Mouse (Mus musculus) midbrain, postnatal 0 days (tissue): ENCODE results near the gene Klhdc3. TPM values are rescaled to one million over a fixed set of nuclear protein-coding genes. Genes with fewer than 3 reads are reported as not detected.

ENCODE experiments used
- ATAC-seq: fragments of 200-750 bp; cut with Nextera tagmentation; 2 replicates; pipeline ENCODE4 v1.8.0; 2017; ENCODE audit warnings: moderate number of reproducible peaks, mild to moderate bottlenecking, moderate TSS enrichment, moderate library complexity; ENCODE audit not compliant: low FRiP score
- DNase-seq: peaks from one replicate; pipeline ENCODE4 v3.0.0-alpha.2; 2015; ENCODE audit warnings: low spot score
- H3K27ac ChIP-seq: fragments of 300-500 bp; sonication (generic); 2 replicates; pipeline ENCODE4 v1.5.1; 2014; ENCODE audit warnings: low read depth, mild to moderate bottlenecking, low read length, mixed read lengths
- H3K27me3 ChIP-seq: fragments of 300-500 bp; sonication (generic); 2 replicates; pipeline ENCODE4 v1.6.1; 2014; ENCODE audit warnings: low read length, control low read depth, mixed read lengths; ENCODE audit not compliant: insufficient read depth
- H3K36me3 ChIP-seq: fragments of 300-500 bp; sonication (generic); 2 replicates; pipeline ENCODE4 v1.6.1; 2014; ENCODE audit warnings: low read length, control low read depth, mixed read lengths; ENCODE audit not compliant: insufficient read depth
- H3K4me1 ChIP-seq: fragments of 300-500 bp; sonication (generic); 2 replicates; pipeline ENCODE4 v1.6.1; 2014; ENCODE audit warnings: mild to moderate bottlenecking, control low read depth, antibody characterized with exemption, low read length, mixed read lengths; ENCODE audit not compliant: insufficient read depth
- H3K4me2 ChIP-seq: fragments of 300-500 bp; sonication (generic); 2 replicates; pipeline ENCODE4 v1.6.1; 2014; ENCODE audit warnings: low read depth, mild to moderate bottlenecking, low read length, mixed read lengths; ENCODE audit not compliant: poor library complexity, severe bottlenecking
- H3K4me3 ChIP-seq: fragments of 300-500 bp; sonication (generic); 2 replicates; pipeline ENCODE4 v1.5.1; 2014; ENCODE audit warnings: low read depth, mild to moderate bottlenecking, low read length, moderate library complexity
- H3K9ac ChIP-seq: fragments of 300-500 bp; sonication (generic); replicated peaks from 2 replicates; pipeline ENCODE4 v1.6.1; 2014; ENCODE audit warnings: mild to moderate bottlenecking, low read length, moderate library complexity, mixed read lengths; ENCODE audit not compliant: poor library complexity, severe bottlenecking
- H3K9me3 ChIP-seq: fragments of 300-500 bp; sonication (generic); 2 replicates; pipeline ENCODE4 v1.6.1; 2016; ENCODE audit warnings: low read length, control low read depth
- CTCF ChIP-seq: IDR thresholded peaks from 2 replicates; pipeline ENCODE4 v1.5.1; 2016; ENCODE audit warnings: antibody characterized with exemption, mild to moderate bottlenecking
- WGBS: fragments of 180-500 bp; shearing (Covaris S2); extraction: QIAGEN DNeasy Blood & Tissue Kit; methylation state at CpG from one replicate; pipeline ENCODE4 v1.1.7; 2014; 5-methylcytosine and 5-hydroxymethylcytosine counted together
- polyA plus RNA-seq: library from polyadenylated mRNA; unstranded; fragments of >200 nt; fragmentation: Nextera tagmentation; extraction: Ambion mirVana; gene quantifications from 2 replicates; pipeline ENCODE4 v1.2.1, GENCODE M21; 2015
- total RNA-seq: library from RNA; depleted of rRNA; stranded (reverse); fragments of >200 nt; gene quantifications from 2 replicates; pipeline ENCODE4 v1.2.3, GENCODE M21; 2014

The Klhdc3 gene
- total and polyA plus RNA-seq, 2 experiments from 2014 or later = 98.7 to 185 TPM

DNA sequence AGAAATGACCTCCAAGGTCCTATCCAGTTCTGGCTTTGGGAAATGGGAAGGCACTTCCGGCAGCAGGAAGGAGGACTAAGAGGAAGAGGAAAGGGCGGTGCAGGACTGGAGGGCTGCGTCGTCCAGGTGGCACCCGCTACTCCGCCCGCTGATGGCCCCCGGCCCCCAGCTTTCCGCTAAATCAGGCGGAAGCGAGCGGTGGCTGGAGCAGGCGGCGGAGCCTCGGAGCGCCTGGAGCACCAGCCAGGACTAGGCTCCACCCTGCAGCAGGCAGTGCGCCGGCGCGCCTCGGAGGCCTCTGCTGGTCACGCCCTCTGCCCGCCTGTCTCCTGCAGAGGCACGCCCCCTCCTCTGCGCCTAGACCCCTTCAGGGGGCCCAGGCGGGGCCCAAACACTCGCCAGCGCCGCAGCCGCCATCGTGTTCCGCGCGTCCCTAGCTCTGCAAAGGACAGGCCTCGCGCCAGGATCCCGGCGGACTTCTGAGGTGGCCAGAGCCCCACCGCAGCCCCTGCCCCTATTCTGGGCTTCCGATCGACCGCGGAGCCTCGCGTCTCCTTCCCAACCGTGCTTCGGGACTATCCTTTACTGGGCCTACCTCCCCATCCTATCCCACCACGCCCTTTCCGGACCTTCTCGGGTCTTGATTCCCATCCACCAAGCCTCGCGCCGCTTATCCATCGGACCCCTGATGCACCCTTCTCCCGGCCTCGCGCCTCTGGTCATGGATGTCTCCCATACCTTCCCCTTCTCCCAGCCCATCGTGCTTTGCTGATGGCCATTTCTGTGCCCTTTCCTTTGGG is 30.3 kb downstream of the Klhdc3 start, which contains the start of gene Cul7:
TSS of gene Cul7 (plus strand) at position 106 of the 800 bp plus-strand sequence.
- peaks cover 12% of the 10 kb centered on the region; the same call in 1 of the 2 replicates for H3K4me1 ChIP-seq
- peak within 1 kb of the TSS; percentile 91 for H3K27ac ChIP-seq
- peak within 1 kb of the TSS; percentile 87 for H3K9ac ChIP-seq
- no peaks in the 10 kb centered on the region for H3K9me3 ChIP-seq
- DNase-seq = peak; percentile 97
- ATAC-seq = peak; percentile 91
- H3K36me3 ChIP-seq = peaks cover 26% of the 10 kb centered on the region
- no peak; the same call in 1 of the 2 replicates for TF ChIP-seq CTCF
- under 1% methylated on average over 37 of the region's 58 CpGs for WGBS
- H3K4me2 ChIP-seq = peak within 1 kb of the TSS; percentile 80
- peak within 1 kb of the TSS; percentile 50 for H3K4me3 ChIP-seq
- no peaks in the 10 kb centered on the region for H3K27me3 ChIP-seq

DNA sequence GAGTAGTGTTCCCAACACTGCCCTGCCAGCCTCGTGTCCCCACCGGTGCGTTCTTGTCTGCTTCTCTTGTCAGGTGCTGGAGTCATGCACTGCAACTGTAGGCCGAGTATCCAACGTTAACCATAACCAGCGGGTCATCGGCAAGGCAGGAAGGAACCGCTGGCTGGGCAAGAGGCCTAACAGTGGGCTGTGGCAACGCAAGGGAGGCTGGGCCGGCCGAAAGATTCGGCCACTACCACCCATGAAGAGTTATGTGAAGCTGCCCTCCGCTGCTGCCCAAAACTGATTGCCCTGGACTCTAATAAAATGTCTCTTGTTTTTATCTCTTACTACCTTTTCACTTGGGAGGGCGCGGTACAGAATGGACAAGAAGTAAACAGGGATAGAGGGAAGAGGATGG is 30.9 kb downstream of the Klhdc3 start:
- no peak for DNase-seq
- 42% methylated on average over 15 of the region's 15 CpGs for WGBS
- Histone ChIP-seq H3K27me3 (no peaks in the 10 kb centered on the region), H3K4me3 (peak overlapping the region; percentile 50), H3K36me3 (peaks cover 24% of the 10 kb centered on the region), H3K9me3 (no peaks in the 10 kb centered on the region), H3K4me1 (peaks cover 16% of the 10 kb centered on the region; the same call in 1 of the 2 replicates), H3K4me2 (peak overlapping the region; percentile 80), H3K9ac (peak overlapping the region; percentile 87), H3K27ac (peak overlapping the region; percentile 91)
- no peak for TF ChIP-seq CTCF
- ATAC-seq = no peak

DNA sequence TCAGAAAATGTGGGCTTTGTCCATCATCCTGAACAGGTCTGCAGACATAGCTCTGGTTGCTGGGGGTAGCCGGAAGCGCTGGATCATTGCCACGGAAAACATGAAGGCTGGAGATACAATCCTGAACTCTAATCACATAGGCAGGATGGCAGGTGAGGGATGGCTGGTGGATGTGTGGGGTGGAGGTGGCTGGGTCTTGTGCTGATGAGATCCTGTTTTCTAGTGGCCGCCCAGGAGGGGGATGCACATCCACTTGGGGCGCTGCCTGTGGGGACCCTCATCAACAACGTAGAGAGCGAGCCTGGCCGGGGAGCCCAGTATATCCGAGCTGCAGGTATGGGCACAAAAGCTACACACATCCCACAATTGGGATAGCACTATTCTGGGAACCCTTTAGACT is 32.3 kb downstream of the Klhdc3 start:
- DNase-seq (no peak), ATAC-seq (no peak)
- Histone ChIP-seq H3K27me3 (no peaks in the 10 kb centered on the region), H3K4me1 (peaks cover 22% of the 10 kb centered on the region; the same call in 1 of the 2 replicates), H3K4me3 (no peak overlapping the region), H3K4me2 (no peak overlapping the region), H3K9ac (no peak overlapping the region), H3K9me3 (no peaks in the 10 kb centered on the region), H3K36me3 (peaks cover 14% of the 10 kb centered on the region), H3K27ac (no peak overlapping the region)
- TF ChIP-seq CTCF = no peak
- WGBS = 94% methylated on average over 9 of the region's 9 CpGs

DNA sequence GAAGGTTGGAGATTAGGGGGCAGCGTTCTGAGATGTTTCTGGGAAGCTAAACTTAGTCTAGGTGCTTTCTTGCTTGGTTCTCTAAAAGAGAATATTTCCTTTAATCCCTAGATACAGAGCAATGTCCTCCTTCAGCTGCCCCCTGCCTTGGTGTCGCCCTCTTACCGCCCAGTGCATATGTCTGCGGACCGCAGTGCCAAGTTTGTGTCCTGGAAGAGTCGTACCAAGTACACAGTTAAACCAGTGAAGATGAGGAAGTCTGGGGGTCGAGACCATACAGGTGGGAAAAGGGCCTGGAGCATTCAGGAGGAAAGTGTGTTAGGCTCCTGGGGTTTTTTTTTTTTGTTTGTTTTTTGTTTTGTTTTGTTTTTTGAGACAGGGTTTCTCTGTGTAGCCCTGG is 33.4 kb downstream of the Klhdc3 start:
- Histone ChIP-seq H3K9me3 (no peaks in the 10 kb centered on the region), H3K9ac (no peak overlapping the region), H3K4me2 (peak overlapping the region; percentile 65; the same call in 1 of the 2 replicates), H3K27ac (no peak overlapping the region), H3K27me3 (no peaks in the 10 kb centered on the region), H3K36me3 (peaks cover 6% of the 10 kb centered on the region; the same call in 1 of the 2 replicates), H3K4me3 (no peak overlapping the region), H3K4me1 (peaks cover 22% of the 10 kb centered on the region; the same call in 1 of the 2 replicates)
- TF ChIP-seq CTCF = no peak
- no peak for DNase-seq
- no peak for ATAC-seq
- 94% methylated on average over 7 of the region's 7 CpGs for WGBS

DNA sequence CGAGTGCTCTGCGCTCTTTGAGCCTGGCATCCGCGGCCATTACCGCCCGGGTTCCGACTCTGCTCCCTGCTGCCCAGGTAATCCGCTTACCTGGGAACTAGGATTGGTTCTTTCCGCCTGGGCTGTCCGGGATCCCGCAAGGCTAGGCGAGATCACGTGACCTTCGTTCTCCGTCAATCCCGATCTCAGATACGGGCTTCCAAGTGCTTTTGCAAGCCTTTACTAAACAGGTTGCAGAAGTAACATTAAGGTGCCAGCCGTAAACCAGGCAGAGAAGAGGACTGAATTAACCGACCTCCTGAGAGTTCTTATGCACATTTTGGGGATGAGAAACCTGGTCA is 34.4 kb downstream of the Klhdc3 start:
- under 1% methylated on average over 19 of the region's 19 CpGs for WGBS
- peaks cover 12% of the 10 kb centered on the region; the same call in 1 of the 2 replicates for H3K36me3 ChIP-seq
- H3K27me3 ChIP-seq = no peaks in the 10 kb centered on the region
- peak overlapping the region; percentile 65 for H3K4me2 ChIP-seq
- H3K27ac ChIP-seq = peak overlapping the region; percentile 85
- peaks cover 15% of the 10 kb centered on the region; the same call in 1 of the 2 replicates for H3K4me1 ChIP-seq
- no peak for DNase-seq
- TF ChIP-seq CTCF = no peak
- H3K9ac ChIP-seq = peak overlapping the region; percentile 71
- no peaks in the 10 kb centered on the region for H3K9me3 ChIP-seq
- no peak for ATAC-seq
- H3K4me3 ChIP-seq = peak overlapping the region; percentile 72
